Comparison of ENCODE assay signal across 21 mouse cellular contexts in the genomic region with DNA sequence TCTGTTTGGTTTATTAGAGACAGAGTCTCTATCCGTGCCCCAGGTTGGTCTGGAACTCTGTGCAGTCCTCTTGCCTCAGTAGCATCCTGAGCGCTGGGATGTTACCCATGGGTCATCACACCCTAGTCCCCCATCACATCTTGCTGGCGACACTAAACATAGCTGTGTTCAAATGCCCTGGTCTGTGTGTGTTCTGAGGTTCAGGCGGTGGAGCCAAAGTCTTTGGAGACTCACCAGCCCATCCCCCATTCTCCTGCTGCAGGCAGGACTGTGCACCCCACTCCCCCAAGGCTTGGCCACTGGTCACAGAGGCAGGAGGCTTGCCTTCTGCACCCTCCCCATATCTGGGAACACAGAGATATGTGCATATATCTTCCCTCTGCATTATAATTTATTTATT. TPM values are rescaled to one million over a fixed set of nuclear protein-coding genes. Genes with fewer than 3 reads are reported as not detected.
A peak's percentile ranks its signal among the peaks of the same experiment; 100 is the strongest.
DNase-seq lines count a peak whose midpoint lies in the region; ATAC-seq and TF ChIP-seq lines count a peak whose summit lies in the region.
"Had no signal": no experiment of that assay in that cellular context is flagged by ENCODE, and none has a peak within 500 bp of the region (broad histone marks: within the 10 kb centered on the region; RNA-seq: fewer than 3 reads in every experiment).

No protein-coding gene starts in this region.

- no peaks in the 10 kb centered on the region for H3K9me3 ChIP-seq in forebrain, embryonic 15.5 days
- no peaks in the 10 kb centered on the region for H3K9me3 ChIP-seq in forebrain, embryonic 14.5 days (replicated peaks; ENCODE audit: control insufficient read depth, low read length)
- H3K9me3 ChIP-seq in heart, postnatal 0 days (replicated peaks; ENCODE audit: control insufficient read depth, low read length) = no peaks in the 10 kb centered on the region
- no peaks in the 10 kb centered on the region for H3K9me3 ChIP-seq in neural tube, embryonic 14.5 days (ENCODE audit: control insufficient read depth, low read length)
- H3K9me3 ChIP-seq: embryonic facial prominence, embryonic 13.5 days; limb, embryonic 13.5 days had no signal

- H3K27ac ChIP-seq in forebrain, embryonic 15.5 days (replicated peaks) = 0 out of 2 replicates have a peak overlapping the region, but pooled peaks have one; percentile 14
- H3K27ac ChIP-seq in forebrain, embryonic 14.5 days (ENCODE audit: low read depth, low read length) = no peak overlapping the region
- peak overlapping the region; percentile 98 for H3K27ac ChIP-seq in heart, postnatal 0 days (ENCODE audit: low read depth)
- no peak overlapping the region for H3K27ac ChIP-seq in neural tube, embryonic 14.5 days (ENCODE audit: low read depth, low read length)
- H3K27ac ChIP-seq: embryonic facial prominence, embryonic 13.5 days; left cerebral cortex, adult 2 months; limb, embryonic 13.5 days; stomach, postnatal 0 days had no signal

- TF ChIP-seq EP300 in heart, postnatal 0 days (IDR thresholded peaks at IDR 0.05; ENCODE audit: low read depth) = no peak

- ATAC-seq in forebrain, embryonic 15.5 days (replicated peaks) = 0 out of 2 replicates have a peak, but pooled peaks have one; percentile 15
- ATAC-seq in forebrain, embryonic 14.5 days = no peak; the same call in 1 of the 2 replicates
- ATAC-seq in heart, postnatal 0 days (ENCODE audit: insufficient read depth, low read depth) = no peak
- ATAC-seq in neural tube, embryonic 14.5 days (ENCODE audit: low read depth) = 0 out of 2 replicates have a peak, but pooled peaks have one; percentile 9

- no peak for DNase-seq in forebrain, embryonic 14.5 days (ENCODE audit: low spot score)
- DNase-seq in heart, postnatal 0 days (ENCODE audit: low spot score) = peak; percentile 4
- DNase-seq in heart, postnatal 36 days = no peak
- no peak for DNase-seq in neural tube, embryonic 10.5 days (ENCODE audit: extremely low spot score, low spot score)
- DNase-seq in layer of hippocampus, adult 18-20 months (ENCODE audit: low spot score in 2 of 2) = no peak
- DNase-seq in kidney, postnatal 36 days = no peak
- DNase-seq: adrenal gland, postnatal 14 days; cerebellum, adult 2 months; gastrocnemius, postnatal 14 days; kidney, adult 8-10 months; lung, adult 2 months; thymus, postnatal 36 days had no signal

- WGBS in forebrain, embryonic 15.5 days = 71% methylated on average over 4 of the region's 4 CpGs
- WGBS in forebrain, embryonic 14.5 days = 65% methylated on average over 4 of the region's 4 CpGs
- 48% methylated on average over 4 of the region's 4 CpGs for WGBS in heart, postnatal 0 days
- 72% methylated on average over 4 of the region's 4 CpGs for WGBS in neural tube, embryonic 14.5 days

- no peak overlapping the region for H3K4me3 ChIP-seq in forebrain, embryonic 15.5 days
- no peak overlapping the region for H3K4me3 ChIP-seq in forebrain, embryonic 14.5 days (ENCODE audit: low read depth, low read length)
- no peak overlapping the region for H3K4me3 ChIP-seq in heart, postnatal 0 days (ENCODE audit: low read depth, low read length)
- H3K4me3 ChIP-seq in neural tube, embryonic 14.5 days (ENCODE audit: low read depth, low read length) = no peak overlapping the region
- H3K4me3 ChIP-seq: embryonic facial prominence, embryonic 13.5 days; left cerebral cortex, adult 2 months; limb, embryonic 13.5 days had no signal

- no peaks in the 10 kb centered on the region; the same call in 1 of the 2 replicates for H3K27me3 ChIP-seq in forebrain, embryonic 15.5 days
- no peaks in the 10 kb centered on the region for H3K27me3 ChIP-seq in forebrain, embryonic 14.5 days (replicated peaks; ENCODE audit: control insufficient read depth, insufficient read depth, low read length)
- 0 out of 2 replicates have a peak, but pooled peaks cover 3% of the 10 kb centered on the region for H3K27me3 ChIP-seq in heart, postnatal 0 days (ENCODE audit: control insufficient read depth, insufficient read depth, low read length)
- no peaks in the 10 kb centered on the region for H3K27me3 ChIP-seq in neural tube, embryonic 14.5 days (ENCODE audit: control insufficient read depth, insufficient read depth, low read length)

- intact Hi-C loops in heart, postnatal 36 days (cut with DNase I) = no loop called here

- TF ChIP-seq CTCF in heart, postnatal 0 days (IDR thresholded peaks at IDR 0.05; ENCODE audit: low read depth) = no peak

- H3K9ac ChIP-seq in forebrain, embryonic 15.5 days (replicated peaks) = no peak overlapping the region
- no peak overlapping the region for H3K9ac ChIP-seq in forebrain, embryonic 14.5 days (ENCODE audit: low read length)
- no peak overlapping the region for H3K9ac ChIP-seq in heart, postnatal 0 days (replicated peaks; ENCODE audit: low read depth, low read length)
- 0 out of 2 replicates have a peak overlapping the region, but pooled peaks have one; percentile 1 for H3K9ac ChIP-seq in neural tube, embryonic 14.5 days (replicated peaks; ENCODE audit: low read depth, low read length)

- H3K4me1 ChIP-seq in forebrain, embryonic 15.5 days = no peaks in the 10 kb centered on the region
- no peaks in the 10 kb centered on the region for H3K4me1 ChIP-seq in forebrain, embryonic 14.5 days (ENCODE audit: control insufficient read depth, insufficient read depth, low read length)
- H3K4me1 ChIP-seq in heart, postnatal 0 days (ENCODE audit: control insufficient read depth, insufficient read depth) = peaks cover 26% of the 10 kb centered on the region
- no peaks in the 10 kb centered on the region for H3K4me1 ChIP-seq in neural tube, embryonic 14.5 days (ENCODE audit: control insufficient read depth, insufficient read depth, low read length)
- H3K4me1 ChIP-seq: embryonic facial prominence, embryonic 13.5 days; limb, embryonic 13.5 days had no signal

- peaks cover 40% of the 10 kb centered on the region for H3K36me3 ChIP-seq in forebrain, embryonic 15.5 days
- H3K36me3 ChIP-seq in forebrain, embryonic 14.5 days (ENCODE audit: control insufficient read depth, insufficient read depth, low read length) = peaks cover 37% of the 10 kb centered on the region
- H3K36me3 ChIP-seq in heart, postnatal 0 days (replicated peaks; ENCODE audit: control insufficient read depth, insufficient read depth, low read length) = no peaks in the 10 kb centered on the region
- peaks cover 25% of the 10 kb centered on the region for H3K36me3 ChIP-seq in neural tube, embryonic 14.5 days (ENCODE audit: control insufficient read depth, insufficient read depth, low read length)
- H3K36me3 ChIP-seq: embryonic facial prominence, embryonic 13.5 days; limb, embryonic 13.5 days had no signal

- H3K4me2 ChIP-seq in forebrain, embryonic 15.5 days (replicated peaks) = no peak overlapping the region
- no peak overlapping the region for H3K4me2 ChIP-seq in forebrain, embryonic 14.5 days (ENCODE audit: low read length)
- no peak overlapping the region for H3K4me2 ChIP-seq in heart, postnatal 0 days (ENCODE audit: low read depth, low read length)
- H3K4me2 ChIP-seq in neural tube, embryonic 14.5 days (ENCODE audit: low read depth, low read length) = no peak overlapping the region
- H3K4me2 ChIP-seq: embryonic facial prominence, embryonic 13.5 days; limb, embryonic 13.5 days had no signal

RNA-seq across cellular contexts. Expression of gene Nmrk2, which starts 2.3 kb away (rescaled TPM):
- 0.11 TPM in 1 of 2 replicates, not detected in the other for polyA plus RNA-seq in forebrain, embryonic 15.5 days (2015; fragmentation: Nextera tagmentation; extraction: Ambion mirVana)
- not detected in 2 replicates for polyA plus RNA-seq in forebrain, embryonic 14.5 days (2014; fragmentation: Nextera tagmentation; extraction: Ambion mirVana)
- total RNA-seq in heart, postnatal 0 days (2014; rRNA removed; ENCODE audit: low replicate concordance) = 30.5 and 35.2 TPM in 2 replicates
- 13.0 and 14.2 TPM in 2 replicates for polyA plus RNA-seq in heart, postnatal 0 days (2015; fragmentation: Nextera tagmentation; extraction: Ambion mirVana)
- 1 to 10 TPM; 7.8 to 7.9 TPM for total RNA-seq in heart, postnatal 36 days (2021)
- polyA plus RNA-seq in neural tube, embryonic 14.5 days (2014; fragmentation: Nextera tagmentation; extraction: Ambion mirVana) = not detected in 2 replicates
- under 1 TPM; 0.23 to 0.27 TPM for total RNA-seq in layer of hippocampus, adult 18-20 months (2021)
- total RNA-seq: adrenal gland, postnatal 14 days; common myeloid progenitor, adult 5-6 weeks; hematopoietic stem cell, adult 5-6 weeks had no signal
- polyA plus RNA-seq: embryonic facial prominence, embryonic 13.5 days had no signal

RNA-seq across cellular contexts. Expression of gene 4930442H23Rik, which starts 20.5 kb away (rescaled TPM):
- polyA plus RNA-seq in forebrain, embryonic 15.5 days (2015; fragmentation: Nextera tagmentation; extraction: Ambion mirVana) = 0.14 and 0.19 TPM in 2 replicates
- polyA plus RNA-seq in forebrain, embryonic 14.5 days (2014; fragmentation: Nextera tagmentation; extraction: Ambion mirVana) = not detected in 2 replicates
- total RNA-seq in heart, postnatal 0 days (2014; rRNA removed; ENCODE audit: low replicate concordance) = not detected in 2 replicates
- polyA plus RNA-seq in heart, postnatal 0 days (2015; fragmentation: Nextera tagmentation; extraction: Ambion mirVana) = 0.12 TPM in 1 of 2 replicates, not detected in the other
- total RNA-seq in heart, postnatal 36 days (2021) = not detected
- not detected in 2 replicates for polyA plus RNA-seq in neural tube, embryonic 14.5 days (2014; fragmentation: Nextera tagmentation; extraction: Ambion mirVana)
- not detected for total RNA-seq in layer of hippocampus, adult 18-20 months (2021)
- total RNA-seq: adrenal gland, postnatal 14 days; common myeloid progenitor, adult 5-6 weeks; gastrocnemius, postnatal 14 days; hematopoietic stem cell, adult 5-6 weeks; layer of hippocampus, adult 8-10 months; left cerebral cortex, adult 2 months had no signal
- polyA plus RNA-seq: cerebellum, adult 2 months; embryonic facial prominence, embryonic 13.5 days; limb, embryonic 13.5 days; lung, adult 2 months had no signal

RNA-seq across cellular contexts. Expression of gene Dapk3, which starts 21.3 kb away (rescaled TPM):
- 56.8 and 61.3 TPM in 2 replicates for polyA plus RNA-seq in forebrain, embryonic 15.5 days (2015; fragmentation: Nextera tagmentation; extraction: Ambion mirVana)
- 49.0 and 50.0 TPM in 2 replicates for polyA plus RNA-seq in forebrain, embryonic 14.5 days (2014; fragmentation: Nextera tagmentation; extraction: Ambion mirVana)
- total RNA-seq in heart, postnatal 0 days (2014; rRNA removed; ENCODE audit: low replicate concordance) = 56.5 and 72.7 TPM in 2 replicates
- polyA plus RNA-seq in heart, postnatal 0 days (2015; fragmentation: Nextera tagmentation; extraction: Ambion mirVana) = 29.0 and 31.7 TPM in 2 replicates
- 10 to 100 TPM; 31.0 to 31.3 TPM for total RNA-seq in heart, postnatal 36 days (2021)
- polyA plus RNA-seq in neural tube, embryonic 14.5 days (2014; fragmentation: Nextera tagmentation; extraction: Ambion mirVana) = 64.5 and 67.3 TPM in 2 replicates
- 10 to 100 TPM; 71.9 to 76.4 TPM for total RNA-seq in layer of hippocampus, adult 18-20 months (2021)

RNA-seq across cellular contexts. Expression of gene Atcay, which starts 26.5 kb away (rescaled TPM):
- 72.6 and 75.3 TPM in 2 replicates for polyA plus RNA-seq in forebrain, embryonic 15.5 days (2015; fragmentation: Nextera tagmentation; extraction: Ambion mirVana)
- 56.6 and 78.4 TPM in 2 replicates for polyA plus RNA-seq in forebrain, embryonic 14.5 days (2014; fragmentation: Nextera tagmentation; extraction: Ambion mirVana)
- total RNA-seq in heart, postnatal 0 days (2014; rRNA removed; ENCODE audit: low replicate concordance) = 0.58 TPM in 1 of 2 replicates, not detected in the other
- polyA plus RNA-seq in heart, postnatal 0 days (2015; fragmentation: Nextera tagmentation; extraction: Ambion mirVana) = 0.25 TPM in 2 replicates
- total RNA-seq in heart, postnatal 36 days (2021) = under 1 TPM in 1 of 2 experiments, not detected in 1; 0.11 TPM
- polyA plus RNA-seq in neural tube, embryonic 14.5 days (2014; fragmentation: Nextera tagmentation; extraction: Ambion mirVana) = 73.9 and 84.8 TPM in 2 replicates
- total RNA-seq in layer of hippocampus, adult 18-20 months (2021) = 100 to 1,000 TPM; 150 to 155 TPM
- total RNA-seq: common myeloid progenitor, adult 5-6 weeks; hematopoietic stem cell, adult 5-6 weeks had no signal

RNA-seq across cellular contexts. Expression of gene Eef2, which starts 27.7 kb away (rescaled TPM):
- polyA plus RNA-seq in forebrain, embryonic 15.5 days (2015; fragmentation: Nextera tagmentation; extraction: Ambion mirVana) = 633 and 637 TPM in 2 replicates
- polyA plus RNA-seq in forebrain, embryonic 14.5 days (2014; fragmentation: Nextera tagmentation; extraction: Ambion mirVana) = 474 and 520 TPM in 2 replicates
- 1,828 and 2,004 TPM in 2 replicates for total RNA-seq in heart, postnatal 0 days (2014; rRNA removed; ENCODE audit: low replicate concordance)
- polyA plus RNA-seq in heart, postnatal 0 days (2015; fragmentation: Nextera tagmentation; extraction: Ambion mirVana) = 353 and 370 TPM in 2 replicates
- total RNA-seq in heart, postnatal 36 days (2021) = 1,000 to 10,000 TPM; 1,005 to 1,085 TPM
- 373 and 452 TPM in 2 replicates for polyA plus RNA-seq in neural tube, embryonic 14.5 days (2014; fragmentation: Nextera tagmentation; extraction: Ambion mirVana)
- 100 to 1,000 TPM; 907 to 934 TPM for total RNA-seq in layer of hippocampus, adult 18-20 months (2021)

Comparison
In these comparisons a context has a peak if more than half of its experiments do, and no peak if none do; other contexts are left out.
1. ATAC-seq: peak in forebrain, embryonic 15.5 days (single experiment) and neural tube, embryonic 14.5 days (single experiment); none in forebrain, embryonic 14.5 days (single experiment) and heart, postnatal 0 days (single experiment).
2. H3K27ac ChIP-seq: peak in forebrain, embryonic 15.5 days (single experiment) and heart, postnatal 0 days (single experiment); none in forebrain, embryonic 14.5 days (single experiment) and neural tube, embryonic 14.5 days (single experiment).
3. RNA of gene Nmrk2, which starts 2.3 kb away (polyA plus RNA-seq): 13.0 to 14.2 TPM in heart, postnatal 0 days; 0.11 TPM in forebrain, embryonic 15.5 days, not detected in neural tube, embryonic 14.5 days and not detected in forebrain, embryonic 14.5 days; every median in the first group is over 10 times any median in the second.